15 mouse cellular contexts compared by ENCODE assay signal in genomic region chr16:38005471-38005870, GRCm38 (mm10).
"Had no signal": no experiment of that assay in that cellular context is flagged by ENCODE, and none has a peak within 500 bp of the region (broad histone marks: within the 10 kb centered on the region; RNA-seq: fewer than 3 reads in every experiment).

No protein-coding gene starts in this region.

- H3K4me1 ChIP-seq: limb, embryonic 13.5 days; liver, embryonic 13.5 days had no signal

- H3K9me3 ChIP-seq: limb, embryonic 13.5 days; liver, embryonic 13.5 days; midbrain, embryonic 13.5 days had no signal

- H3K27me3 ChIP-seq: limb, embryonic 13.5 days; liver, embryonic 13.5 days; midbrain, embryonic 13.5 days had no signal

- H3K27ac ChIP-seq: limb, embryonic 13.5 days; liver, embryonic 13.5 days; macrophage; midbrain, embryonic 13.5 days had no signal

- ATAC-seq: intestine, embryonic 16.5 days; lung, postnatal 0 days; midbrain, embryonic 13.5 days; midbrain, embryonic 16.5 days had no signal

- H3K36me3 ChIP-seq: limb, embryonic 13.5 days; liver, embryonic 13.5 days had no signal

- H3K9ac ChIP-seq: limb, embryonic 13.5 days; liver, embryonic 13.5 days; lung, embryonic 14.5 days; midbrain, embryonic 13.5 days had no signal

- H3K4me3 ChIP-seq: limb, embryonic 13.5 days; liver, embryonic 13.5 days; midbrain, embryonic 13.5 days had no signal

- H3K4me2 ChIP-seq: limb, embryonic 13.5 days; liver, embryonic 13.5 days; lung, embryonic 14.5 days; midbrain, embryonic 13.5 days had no signal

- DNase-seq: kidney, adult 18-20 months; kidney, adult 9 months; kidney, postnatal 14 days; kidney, postnatal 4 days; left cerebral cortex, postnatal 4 days; liver; liver, embryonic 13.5 days; lung, embryonic 14.5 days; thymus, postnatal 25 days had no signal
